Mouse (Mus musculus) myocyte (in vitro differentiated cells): ENCODE results near the gene Vamp8.

ENCODE experiments used
- CEBPB ChIP-seq: IDR thresholded peaks from 2 replicates; pipeline ENCODE4 v1.6.1; 2011; ENCODE audit warnings: mild to moderate bottlenecking, moderate library complexity; ENCODE audit not compliant: poor library complexity, insufficient read depth, severe bottlenecking
- E2F4 ChIP-seq: IDR thresholded peaks from one replicate; pipeline ENCODE4 v1.6.1; 2011; ENCODE audit warnings: mild to moderate bottlenecking, control low read depth, moderate library complexity; ENCODE audit not compliant: insufficient read depth
- MAX ChIP-seq: IDR thresholded peaks from one replicate; pipeline ENCODE4 v1.6.1; 2011; ENCODE audit warnings: low read depth, mild to moderate bottlenecking, control low read depth
- MYOD1 ChIP-seq, 3 experiments: IDR thresholded peaks; one replicate each; pipeline ENCODE4 v1.6.1; 2011; ENCODE audit warnings: control low read depth in 2 of 3, low read depth in 2 of 3, mild to moderate bottlenecking in 2 of 3, moderate library complexity in 1 of 3; ENCODE audit not compliant: insufficient read length in 2 of 3, control insufficient read depth in 1 of 3
- POLR2A ChIP-seq: IDR thresholded peaks from one replicate; pipeline ENCODE4 v1.6.1; 2011; ENCODE audit warnings: low read depth, mild to moderate bottlenecking, control low read depth, moderate library complexity; ENCODE audit not compliant: insufficient read length
- POLR2AphosphoS2 ChIP-seq: IDR thresholded peaks from one replicate; pipeline ENCODE4 v1.6.1; 2011; ENCODE audit warnings: low read depth, control low read depth; ENCODE audit not compliant: insufficient read length
- TCF12 ChIP-seq: IDR thresholded peaks from one replicate; pipeline ENCODE4 v1.6.1; 2011; ENCODE audit warnings: mild to moderate bottlenecking, control low read depth; ENCODE audit not compliant: poor library complexity, insufficient read depth, severe bottlenecking

DNA sequence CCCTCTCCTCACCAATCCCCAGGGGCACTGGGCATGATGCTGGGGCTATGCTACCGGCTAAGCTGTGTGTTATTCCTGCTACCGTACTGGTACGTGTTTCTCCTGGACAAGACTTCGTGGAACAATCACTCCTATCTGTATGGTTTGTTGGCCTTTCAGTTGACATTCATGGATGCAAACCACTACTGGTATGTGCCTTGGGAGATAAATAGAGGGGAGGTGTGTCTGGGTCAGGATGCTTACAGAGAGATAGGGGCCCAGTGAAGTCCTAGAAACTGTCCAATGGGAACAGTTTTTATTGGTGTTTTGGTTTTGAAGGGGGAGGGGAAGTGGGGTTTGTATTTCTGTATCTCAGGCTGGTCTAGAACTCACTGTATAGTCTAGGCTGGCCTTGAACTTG is 27.8 kb upstream of the Vamp8 start:
- TF ChIP-seq CEBPB = no peak
- TF ChIP-seq POLR2A = no peak
- no peak for TF ChIP-seq TCF12
- no peak for TF ChIP-seq POLR2AphosphoS2
- TF ChIP-seq MYOD1 (IDR thresholded peaks at IDR 0.05; ENCODE audit: control insufficient read depth in 1 of 3, insufficient read length in 2 of 3, low read depth in 2 of 3) = no peak
- TF ChIP-seq E2F4 = no peak
- no peak for TF ChIP-seq MAX
